Mouse (Mus musculus): ENCODE measurements around the gene Dad1. TPM values are rescaled to one million over a fixed set of nuclear protein-coding genes. Genes with fewer than 3 reads are reported as not detected.

The Dad1 gene
- polyA plus RNA-seq, 1 experiment from 2014 or later: 291 TPM

DNA sequence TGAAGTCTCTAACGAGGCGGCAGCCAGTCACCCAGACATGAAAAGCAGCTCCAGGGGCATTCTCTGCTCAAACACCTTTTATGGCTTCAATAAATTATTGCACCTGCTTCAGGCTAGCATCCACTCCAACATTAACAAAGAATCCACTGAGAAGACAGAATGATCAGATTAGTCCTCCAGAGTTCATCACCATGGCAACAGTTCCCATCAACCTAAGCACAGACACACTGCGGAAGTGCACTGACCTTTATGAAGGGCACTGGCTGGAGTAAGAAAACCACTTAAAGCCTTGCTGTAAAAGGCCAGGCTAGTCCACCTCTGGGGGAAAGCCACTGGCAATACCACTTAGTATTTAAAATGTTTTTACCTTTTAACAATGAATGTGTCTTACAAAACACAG, 9.7 kb downstream of the Dad1 start:
- Histone ChIP-seq H3K4me3 (no peak overlapping the region), H3K9me3 (no peaks in the 10 kb centered on the region), H3K4me1 (no peaks in the 10 kb centered on the region), H3K27me3 (no peaks in the 10 kb centered on the region), H3K27ac (replicated peaks) (no peak overlapping the region), H3K4me2 (replicated peaks) (no peak overlapping the region), H3K36me3 (peaks cover 34% of the 10 kb centered on the region), H3K9ac (replicated peaks) (no peak overlapping the region)
- ATAC-seq (replicated peaks): no peak
- 29% methylated on average over 3 of the region's 3 CpGs for WGBS

- Histone ChIP-seq H3K4me2 (replicated peaks) (no peak overlapping the region), H3K4me1 (no peaks in the 10 kb centered on the region), H3K27me3 (no peaks in the 10 kb centered on the region), H3K9ac (replicated peaks) (no peak overlapping the region), H3K36me3 (peaks cover 22% of the 10 kb centered on the region), H3K9me3 (no peaks in the 10 kb centered on the region), H3K4me3 (no peak overlapping the region), H3K27ac (replicated peaks) (no peak overlapping the region)
- WGBS: 80% methylated on average over 5 of the region's 5 CpGs
- ATAC-seq (replicated peaks): no peak
Measured at GRCm38 (mm10) chr14:54240542-54240941, 13.4 kb downstream of the Dad1 start.

- ATAC-seq (replicated peaks): peak; percentile 58
- Histone ChIP-seq H3K27ac (replicated peaks) (no peak overlapping the region), H3K36me3 (peaks cover 29% of the 10 kb centered on the region), H3K27me3 (no peaks in the 10 kb centered on the region), H3K4me3 (no peak overlapping the region), H3K4me2 (replicated peaks) (no peak overlapping the region), H3K9me3 (no peaks in the 10 kb centered on the region), H3K9ac (replicated peaks) (no peak overlapping the region), H3K4me1 (no peaks in the 10 kb centered on the region)
- 16% methylated on average over 7 of the region's 7 CpGs for WGBS
Measured at GRCm38 (mm10) chr14:54239002-54239736, 14.7 kb downstream of the Dad1 start.

GRCm38 (mm10) chr14:54236881-54237280, 17.0 kb downstream of the Dad1 start:
- Histone ChIP-seq H3K27me3 (no peaks in the 10 kb centered on the region), H3K36me3 (peaks cover 21% of the 10 kb centered on the region)
- 89% methylated on average over 5 of the region's 5 CpGs for WGBS

DNA sequence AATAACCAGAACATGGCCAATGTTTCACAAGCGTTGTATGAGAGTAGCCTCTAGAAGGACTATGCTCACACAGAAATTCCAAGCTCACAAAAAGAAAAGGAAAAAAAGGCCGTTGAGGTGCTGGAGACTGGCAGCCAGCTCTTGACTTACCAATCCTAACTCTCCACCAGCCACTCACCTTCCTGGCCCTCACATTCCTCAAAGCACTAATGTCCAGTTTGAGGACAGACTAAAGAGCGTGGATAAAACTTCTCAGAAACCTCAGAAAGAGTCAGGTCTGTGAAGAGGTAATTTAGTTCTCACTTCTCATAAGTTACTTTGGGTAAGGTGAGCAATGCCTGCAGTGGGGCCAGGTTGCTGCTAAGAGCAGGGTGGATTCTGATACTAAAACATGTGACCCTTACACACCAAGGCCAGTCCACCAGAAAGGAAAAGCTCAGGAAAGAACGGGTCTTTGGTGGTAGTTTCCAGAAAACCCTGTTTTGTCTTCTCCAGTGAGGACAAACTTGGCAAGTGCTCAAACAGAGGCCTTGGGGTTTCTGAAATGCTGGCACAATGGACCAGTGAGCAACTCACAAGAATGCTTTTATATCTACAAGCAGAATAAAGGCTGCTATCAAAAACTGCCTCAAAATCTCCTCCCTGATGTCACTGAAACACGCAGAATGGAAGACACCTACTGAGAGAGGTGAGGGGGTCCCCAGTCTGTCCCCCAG, 17.9 kb downstream of the Dad1 start:
- no peak for ATAC-seq (replicated peaks)
- Histone ChIP-seq H3K27ac (replicated peaks) (no peak overlapping the region), H3K4me3 (no peak overlapping the region), H3K9me3 (no peaks in the 10 kb centered on the region), H3K36me3 (peaks cover 12% of the 10 kb centered on the region), H3K9ac (replicated peaks) (no peak overlapping the region), H3K27me3 (no peaks in the 10 kb centered on the region), H3K4me2 (replicated peaks) (no peak overlapping the region), H3K4me1 (peaks cover 9% of the 10 kb centered on the region; the same call in 1 of the 2 replicates)
- WGBS: 69% methylated on average over 5 of the region's 5 CpGs

More at GRCm38 (mm10) chr14:54236881-54237280, 17.0 kb downstream of the Dad1 start:
- Histone ChIP-seq H3K9ac (replicated peaks) (no peak overlapping the region), H3K4me3 (no peak overlapping the region), H3K4me1 (peaks cover 9% of the 10 kb centered on the region; the same call in 1 of the 2 replicates), H3K27ac (replicated peaks) (no peak overlapping the region), H3K4me2 (replicated peaks) (no peak overlapping the region), H3K9me3 (no peaks in the 10 kb centered on the region)
- no peak for ATAC-seq (replicated peaks)

DNA sequence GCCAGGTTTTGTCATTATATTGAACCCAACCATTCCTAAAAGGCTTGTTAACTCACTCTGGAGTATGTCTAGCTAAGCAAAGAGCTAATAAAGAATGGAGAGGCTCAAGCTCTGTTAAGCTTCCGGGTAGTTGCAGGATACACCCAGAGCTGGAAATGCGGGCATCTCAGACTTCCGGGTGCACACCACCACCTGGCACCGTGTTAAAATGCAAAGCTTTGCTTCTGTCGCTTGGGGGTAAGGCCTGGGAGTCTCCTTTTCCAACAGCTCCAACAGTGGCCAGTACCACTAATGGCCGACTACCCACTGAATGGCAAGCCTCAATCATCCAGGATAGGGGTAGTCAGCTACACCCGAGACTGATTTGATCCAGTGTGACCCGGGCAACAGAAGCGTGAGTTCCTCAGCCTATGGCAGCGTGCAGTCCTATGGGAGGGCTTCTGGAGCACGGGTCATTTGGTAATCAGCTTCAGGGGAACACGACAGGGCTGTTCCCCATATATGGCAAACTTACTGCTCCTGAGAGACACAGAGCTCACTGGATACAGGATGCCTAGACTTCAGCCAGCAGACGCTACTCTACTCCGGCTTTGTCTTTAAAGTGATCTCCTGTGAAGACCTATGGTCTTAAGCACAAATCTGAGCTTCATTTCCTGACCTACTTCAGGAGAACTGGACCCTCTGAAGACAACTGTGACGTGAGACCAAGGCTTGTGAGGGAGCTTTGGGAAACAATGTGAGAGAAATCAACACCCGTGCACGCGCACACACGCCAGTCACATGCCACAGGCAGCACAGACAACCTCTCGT, 19.5 kb downstream of the Dad1 start:
- H3K27ac ChIP-seq (replicated peaks): no peak overlapping the region
- 79% methylated on average over 20 of the region's 20 CpGs for WGBS
- H3K9me3 ChIP-seq: no peaks in the 10 kb centered on the region
- no peaks in the 10 kb centered on the region for H3K27me3 ChIP-seq
- H3K4me3 ChIP-seq: no peak overlapping the region
- no peak overlapping the region for H3K4me2 ChIP-seq (replicated peaks)
- H3K36me3 ChIP-seq: peaks cover 7% of the 10 kb centered on the region; the same call in 1 of the 2 replicates
- ATAC-seq (replicated peaks): no peak
- H3K4me1 ChIP-seq: peaks cover 9% of the 10 kb centered on the region; the same call in 1 of the 2 replicates
- H3K9ac ChIP-seq (replicated peaks): no peak overlapping the region

- Histone ChIP-seq H3K4me3 (no peak overlapping the region), H3K27ac (replicated peaks) (no peak overlapping the region), H3K4me1 (peaks cover 15% of the 10 kb centered on the region), H3K36me3 (peaks cover 7% of the 10 kb centered on the region; the same call in 1 of the 2 replicates), H3K9ac (replicated peaks) (no peak overlapping the region), H3K4me2 (replicated peaks) (no peak overlapping the region), H3K27me3 (no peaks in the 10 kb centered on the region), H3K9me3 (no peaks in the 10 kb centered on the region)
- WGBS: 83% methylated on average over 16 of the region's 16 CpGs
- ATAC-seq (replicated peaks): no peak
Measured at GRCm38 (mm10) chr14:54233559-54234143, 20.3 kb downstream of the Dad1 start.

GRCm38 (mm10) chr14:54232811-54233558, 20.9 kb downstream of the Dad1 start:
- ATAC-seq (replicated peaks): no peak
- no peak overlapping the region for H3K4me3 ChIP-seq
- no peak overlapping the region for H3K4me2 ChIP-seq (replicated peaks)
- WGBS: 45% methylated on average over 9 of the region's 9 CpGs
- H3K36me3 ChIP-seq: peaks cover 7% of the 10 kb centered on the region; the same call in 1 of the 2 replicates
- no peak overlapping the region for H3K9ac ChIP-seq (replicated peaks)
- H3K27me3 ChIP-seq: no peaks in the 10 kb centered on the region
- H3K4me1 ChIP-seq: peaks cover 22% of the 10 kb centered on the region
- no peaks in the 10 kb centered on the region for H3K9me3 ChIP-seq
- H3K27ac ChIP-seq (replicated peaks): peak overlapping the region; percentile 7; the same call in 1 of the 2 replicates

- peaks cover 22% of the 10 kb centered on the region for H3K4me1 ChIP-seq
- 43% methylated on average over 9 of the region's 9 CpGs for WGBS
- no peak overlapping the region for H3K4me2 ChIP-seq (replicated peaks)
- no peaks in the 10 kb centered on the region for H3K27me3 ChIP-seq
- H3K36me3 ChIP-seq: peaks cover 7% of the 10 kb centered on the region; the same call in 1 of the 2 replicates
- no peak overlapping the region for H3K4me3 ChIP-seq
- H3K27ac ChIP-seq (replicated peaks): no peak overlapping the region
- no peak overlapping the region for H3K9ac ChIP-seq (replicated peaks)
- H3K9me3 ChIP-seq: no peaks in the 10 kb centered on the region
- ATAC-seq (replicated peaks): no peak
Measured at GRCm38 (mm10) chr14:54232143-54232542, 21.8 kb downstream of the Dad1 start.

- Histone ChIP-seq H3K9me3 (no peaks in the 10 kb centered on the region), H3K4me3 (no peak overlapping the region), H3K36me3 (peaks cover 7% of the 10 kb centered on the region; the same call in 1 of the 2 replicates), H3K4me2 (replicated peaks) (no peak overlapping the region), H3K27ac (replicated peaks) (no peak overlapping the region), H3K4me1 (peaks cover 22% of the 10 kb centered on the region), H3K27me3 (no peaks in the 10 kb centered on the region), H3K9ac (replicated peaks) (no peak overlapping the region)
- ATAC-seq (replicated peaks): no peak
- 89% methylated on average over 21 of the region's 21 CpGs for WGBS
Measured at GRCm38 (mm10) chr14:54231176-54231956, 22.5 kb downstream of the Dad1 start.
